Mouse (Mus musculus): ENCODE measurements around the gene Ms4a10. TPM values are rescaled to one million over a fixed set of nuclear protein-coding genes. Genes with fewer than 3 reads are reported as not detected.

The Ms4a10 gene
- total RNA-seq, 2 experiments from 2014 or later, result not detected

DNA sequence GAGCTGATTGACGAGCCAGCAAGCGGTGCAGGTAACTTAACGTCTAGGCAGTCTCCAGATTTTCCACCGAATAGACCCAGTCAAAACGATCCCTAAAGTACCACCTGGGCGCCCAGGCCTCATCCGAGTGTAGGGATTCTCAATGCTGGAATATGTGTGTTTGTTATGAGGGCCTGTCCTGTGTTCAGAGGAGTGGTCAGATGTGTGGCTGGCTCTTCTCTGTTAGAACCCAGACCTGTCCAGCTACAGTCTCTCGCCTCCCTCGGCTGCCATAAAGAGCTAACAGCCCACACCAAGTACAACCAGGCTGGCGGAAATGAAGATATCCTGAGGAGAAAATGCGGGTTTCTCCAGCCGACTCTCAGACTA is 14.5 kb downstream of the Ms4a10 start:
- intact Hi-C loops (cut with DNase I), result loop anchor here (5.0 kb wide), 1 partner anchor 293 kb away; no protein-coding TSS in a partner anchor
- no peak for DNase-seq

GRCm38 (mm10) chr19:10959085-10959977 is 15.1 kb downstream of the Ms4a10 start:
- peak; percentile 44 for DNase-seq

GRCm38 (mm10) chr19:10952021-10952939 is 22.2 kb downstream of the Ms4a10 start:
- intact Hi-C loops (cut with DNase I), result no loop called here

More at GRCm38 (mm10) chr19:10959085-10959977, 15.1 kb downstream of the Ms4a10 start:
- intact Hi-C loops (cut with DNase I), result no loop called here

GRCm38 (mm10) chr19:10949558-10949957 is 24.9 kb downstream of the Ms4a10 start:
- intact Hi-C loops (cut with DNase I), result no loop called here
- DNase-seq, result no peak

More at GRCm38 (mm10) chr19:10952021-10952939, 22.2 kb downstream of the Ms4a10 start:
- peak; percentile 28 for DNase-seq

DNA sequence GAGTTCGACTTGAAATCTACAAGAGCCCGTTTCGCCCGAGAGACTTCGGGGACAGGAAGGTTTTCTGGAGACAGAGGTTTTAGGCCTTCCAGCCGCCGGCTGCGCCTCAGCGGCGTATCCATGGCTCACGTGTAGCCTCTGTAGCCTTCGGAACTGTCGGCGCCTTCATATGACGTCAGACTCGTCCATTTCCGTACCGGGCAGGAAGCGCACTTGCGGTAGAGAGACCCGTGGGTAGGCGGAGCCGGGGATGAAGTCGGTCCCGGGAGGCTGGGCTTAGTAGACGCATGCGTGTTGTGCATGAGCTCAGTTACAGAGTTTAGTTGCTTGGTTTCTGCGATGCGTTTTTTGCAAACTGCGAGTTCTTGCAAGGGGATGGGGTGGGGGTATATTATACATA is 25.4 kb downstream of the Ms4a10 start, which contains the start of gene Ccdc86:
TSS of gene Ccdc86 (minus strand) at position 155 of the 400 bp plus-strand sequence.
- intact Hi-C loops (cut with DNase I), result no loop called here
- peak; percentile 97 for DNase-seq

- DNase-seq, result no peak
- intact Hi-C loops (cut with DNase I), result no loop called here
Observed at GRCm38 (mm10) chr19:10948416-10948815, 26.1 kb downstream of the Ms4a10 start.

DNA sequence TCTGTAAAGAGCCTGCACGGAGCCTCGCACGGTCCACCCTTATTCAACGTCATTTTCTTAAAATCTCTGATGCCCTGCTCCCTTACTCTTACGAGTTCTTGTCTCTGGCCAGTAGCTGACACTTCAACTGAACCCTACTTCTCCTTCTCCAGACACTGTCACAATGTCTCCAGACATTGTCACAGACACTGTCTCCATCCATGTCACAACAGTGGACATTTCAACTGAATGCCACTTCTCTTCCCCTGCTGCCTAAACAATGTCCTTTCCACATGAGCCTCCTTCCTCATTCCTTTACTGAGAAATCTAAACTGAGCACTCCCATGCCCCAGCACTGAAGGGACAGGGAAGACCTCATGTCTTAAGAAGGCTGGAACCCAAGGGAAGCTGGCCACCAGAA is 27.3 kb downstream of the Ms4a10 start:
- DNase-seq, result no peak
- intact Hi-C loops (cut with DNase I), result no loop called here

- no peak for DNase-seq
- intact Hi-C loops (cut with DNase I), result no loop called here
Observed at GRCm38 (mm10) chr19:10946506-10946905, 28.0 kb downstream of the Ms4a10 start.

DNA sequence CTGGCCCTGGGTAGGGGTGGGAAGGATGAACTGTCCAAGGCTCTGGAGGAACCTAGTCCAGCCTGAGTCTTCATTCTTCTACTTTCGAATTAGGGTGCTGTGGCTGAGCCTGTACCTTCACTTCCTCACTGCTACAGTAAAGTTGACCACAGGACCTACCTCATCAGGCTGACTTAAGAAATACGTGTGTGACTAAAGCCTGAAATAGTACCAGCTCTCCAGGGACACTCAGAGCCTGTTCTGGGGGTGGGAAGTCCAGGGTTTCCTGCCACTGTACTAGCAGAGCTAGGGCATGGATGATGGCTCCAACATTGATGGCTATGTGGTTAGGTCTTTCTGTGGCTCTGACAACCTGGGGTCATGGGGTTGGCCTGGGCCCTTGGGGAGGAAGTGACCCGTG is 30.5 kb downstream of the Ms4a10 start:
- no peak for DNase-seq
- intact Hi-C loops (cut with DNase I), result no loop called here

DNA sequence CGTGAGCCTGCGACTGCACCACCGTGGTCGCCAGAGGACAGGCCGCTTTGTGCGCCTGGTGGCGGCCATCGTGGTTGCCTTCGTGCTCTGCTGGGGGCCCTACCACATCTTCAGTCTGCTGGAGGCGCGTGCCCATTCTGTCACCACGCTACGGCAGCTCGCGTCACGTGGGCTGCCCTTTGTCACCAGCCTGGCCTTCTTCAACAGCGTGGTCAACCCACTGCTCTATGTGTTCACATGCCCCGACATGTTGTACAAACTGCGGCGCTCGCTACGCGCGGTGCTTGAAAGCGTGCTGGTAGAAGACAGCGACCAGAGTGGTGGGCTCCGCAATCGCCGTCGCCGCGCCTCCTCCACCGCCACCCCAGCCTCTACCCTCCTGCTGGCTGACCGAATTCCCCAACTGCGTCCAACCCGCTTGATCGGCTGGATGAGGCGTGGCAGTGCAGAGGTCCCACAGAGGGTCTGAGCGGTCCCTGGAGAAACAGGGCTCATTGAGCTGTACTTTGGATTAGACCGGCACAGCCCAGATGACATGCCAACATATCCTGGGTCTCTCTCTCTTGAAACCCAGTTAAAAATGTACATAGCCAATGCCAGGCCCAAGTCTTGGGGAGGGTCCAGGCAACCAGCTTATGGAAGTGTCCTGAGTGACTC is 33.5 kb downstream of the Ms4a10 start:
- DNase-seq, result peak; percentile 36
- intact Hi-C loops (cut with DNase I), result no loop called here

DNA sequence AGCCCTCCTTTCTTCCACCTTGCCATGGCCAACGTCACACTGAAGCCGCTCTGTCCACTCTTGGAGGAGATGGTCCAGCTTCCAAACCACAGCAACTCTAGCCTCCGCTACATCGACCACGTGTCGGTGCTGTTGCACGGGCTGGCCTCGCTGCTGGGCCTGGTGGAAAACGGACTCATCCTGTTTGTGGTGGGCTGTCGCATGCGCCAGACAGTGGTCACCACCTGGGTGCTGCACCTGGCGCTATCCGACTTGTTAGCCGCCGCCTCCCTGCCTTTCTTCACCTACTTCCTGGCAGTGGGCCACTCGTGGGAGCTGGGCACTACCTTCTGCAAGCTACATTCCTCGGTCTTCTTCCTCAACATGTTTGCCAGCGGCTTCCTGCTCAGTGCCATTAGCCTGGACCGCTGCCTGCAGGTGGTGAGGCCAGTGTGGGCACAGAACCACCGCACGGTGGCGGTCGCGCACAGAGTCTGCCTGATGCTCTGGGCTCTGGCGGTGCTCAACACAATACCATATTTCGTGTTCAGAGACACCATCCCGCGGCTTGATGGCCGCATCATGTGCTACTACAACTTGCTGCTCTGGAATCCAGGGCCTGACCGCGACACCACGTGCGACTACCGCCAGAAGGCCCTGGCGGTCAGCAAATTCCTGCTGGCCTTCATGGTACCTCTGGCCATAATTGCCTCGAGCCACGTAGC is 34.2 kb downstream of the Ms4a10 start:
- intact Hi-C loops (cut with DNase I), result no loop called here
- DNase-seq, result peak; percentile 86

DNA sequence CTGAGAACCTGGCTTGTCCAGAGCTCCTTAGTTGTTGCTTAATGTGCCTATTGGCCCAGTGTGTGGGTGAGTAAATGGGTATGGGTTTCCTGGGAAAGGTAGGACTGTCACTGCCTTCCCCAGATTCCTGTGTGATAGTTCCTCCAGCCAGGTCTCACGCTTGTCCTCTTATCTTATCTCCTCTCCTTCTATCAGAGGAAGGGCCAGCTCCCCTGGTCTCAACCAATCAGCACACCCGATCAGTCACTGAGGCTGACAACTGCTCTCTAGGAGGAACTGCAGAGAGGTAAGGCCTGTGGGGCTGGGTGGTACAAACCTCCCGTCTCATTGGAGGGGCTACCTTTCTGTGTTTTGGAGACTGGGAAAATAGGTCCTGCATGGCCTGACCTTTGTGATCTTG is 35.7 kb downstream of the Ms4a10 start:
- intact Hi-C loops (cut with DNase I), result no loop called here
- DNase-seq, result no peak

GRCm38 (mm10) chr19:10937110-10937563 is 37.3 kb downstream of the Ms4a10 start, which contains the start of gene Ptgdr2:
TSS of gene Ptgdr2 (plus strand) at chr19:10937160.
- DNase-seq, result no peak
- intact Hi-C loops (cut with DNase I), result no loop called here

GRCm38 (mm10) chr19:10936077-10936476 is 38.4 kb downstream of the Ms4a10 start:
- DNase-seq, result no peak
- intact Hi-C loops (cut with DNase I), result no loop called here

- intact Hi-C loops (cut with DNase I), result no loop called here
- DNase-seq, result no peak
Observed at GRCm38 (mm10) chr19:10935029-10935428, 39.4 kb downstream of the Ms4a10 start.

- DNase-seq, result no peak
- intact Hi-C loops (cut with DNase I), result no loop called here
Observed at GRCm38 (mm10) chr19:10930641-10931040, 43.8 kb downstream of the Ms4a10 start.

- DNase-seq, result no peak
- intact Hi-C loops (cut with DNase I), result no loop called here
Observed at GRCm38 (mm10) chr19:10926666-10927065, 47.8 kb downstream of the Ms4a10 start.

DNA sequence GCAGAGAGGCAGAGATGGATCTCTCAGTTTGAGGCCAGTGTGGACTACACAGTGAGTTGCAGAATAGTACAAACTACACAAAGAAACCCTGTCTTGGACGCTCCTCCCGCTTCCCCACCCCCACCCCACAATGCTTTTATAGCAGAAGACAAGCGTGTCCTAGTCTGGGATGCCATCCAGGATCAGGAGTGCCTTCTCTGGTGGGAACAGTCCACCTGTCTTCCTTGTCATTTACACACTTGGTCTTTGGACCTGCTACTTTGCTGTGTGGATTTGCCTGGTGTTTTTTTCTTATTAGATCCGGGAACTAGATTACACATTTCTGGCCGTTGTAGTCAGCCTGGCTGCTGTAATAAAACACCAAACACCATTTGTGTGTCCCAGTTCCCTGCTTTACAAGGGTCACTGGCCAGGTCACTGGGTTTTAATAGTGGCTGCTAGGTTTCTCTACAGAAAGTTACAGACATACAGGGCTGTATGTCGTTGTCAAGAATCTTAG is 48.3 kb downstream of the Ms4a10 start:
- intact Hi-C loops (cut with DNase I), result no loop called here
- DNase-seq, result no peak

- intact Hi-C loops (cut with DNase I), result no loop called here
- DNase-seq, result no peak
Observed at GRCm38 (mm10) chr19:10924220-10924619, 50.2 kb downstream of the Ms4a10 start.

- no peak for DNase-seq
- intact Hi-C loops (cut with DNase I), result no loop called here
Observed at GRCm38 (mm10) chr19:10921058-10921457, 53.4 kb downstream of the Ms4a10 start.
